Mouse (Mus musculus): ENCODE results near the gene Trmt10a. TPM values are rescaled to one million over a fixed set of nuclear protein-coding genes. Genes with fewer than 3 reads are reported as not detected.

The Trmt10a gene
- total RNA-seq (2014; fragmentation: Nextera tagmentation) (3.9 and 9.1 TPM in 2 replicates), total RNA-seq (2017) (11.0 and 20.0 TPM in 2 replicates)

DNA sequence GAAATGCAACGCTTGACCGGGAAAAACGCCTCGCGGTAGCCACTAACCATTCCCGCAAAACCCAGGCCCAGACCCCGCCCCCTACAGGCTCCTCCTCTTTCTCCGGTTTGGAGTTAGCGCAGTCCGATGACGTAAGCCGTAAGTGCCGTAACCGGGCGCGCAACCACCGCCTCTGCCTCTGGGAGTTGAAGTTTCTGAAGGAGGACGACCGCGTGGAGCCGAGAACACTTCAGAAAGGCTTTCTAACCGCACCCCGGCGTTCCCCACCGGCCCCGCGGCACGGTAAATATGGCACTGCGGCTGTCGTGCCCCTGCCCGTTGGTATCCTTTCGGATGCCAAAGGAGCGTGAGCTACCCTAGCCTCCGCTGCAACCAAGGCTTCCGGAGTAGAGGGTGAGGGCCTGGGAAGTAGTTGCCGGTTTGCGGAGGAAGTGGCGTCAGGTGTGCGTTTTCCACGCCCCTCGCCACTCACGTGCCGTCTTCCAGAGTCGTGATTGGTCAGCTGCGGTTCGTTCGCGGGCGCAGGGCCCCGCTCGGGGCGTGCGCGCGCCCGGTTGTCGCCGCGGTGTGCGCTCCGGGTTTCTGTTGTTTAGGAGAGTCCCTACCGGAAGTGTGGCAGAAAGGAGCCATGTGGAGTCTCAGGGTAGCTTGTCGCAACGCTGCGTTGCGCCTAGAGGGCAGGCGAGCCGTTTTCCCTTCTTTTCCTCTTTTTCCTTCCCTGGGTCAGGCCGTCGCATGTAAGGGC lies at the start of gene Trmt10a:
TSS of gene Trmt10a (plus strand) at position 134 of the 745 bp plus-strand sequence.
- ATAC-seq (replicated peaks; ENCODE audit: poor library complexity, severe bottlenecking) = peak; percentile 82

- ATAC-seq (replicated peaks; ENCODE audit: poor library complexity, severe bottlenecking) = no peak
Observed at GRCm38 (mm10) chr3:138095301-138095700, 47.9 kb upstream of the Trmt10a start.

- no peak for ATAC-seq (replicated peaks; ENCODE audit: poor library complexity, severe bottlenecking)
Observed at GRCm38 (mm10) chr3:138095718-138096117, 47.5 kb upstream of the Trmt10a start.

GRCm38 (mm10) chr3:138096263-138097028 lies 46.8 kb upstream of the Trmt10a start:
- ATAC-seq (replicated peaks; ENCODE audit: poor library complexity, severe bottlenecking) = no peak

DNA sequence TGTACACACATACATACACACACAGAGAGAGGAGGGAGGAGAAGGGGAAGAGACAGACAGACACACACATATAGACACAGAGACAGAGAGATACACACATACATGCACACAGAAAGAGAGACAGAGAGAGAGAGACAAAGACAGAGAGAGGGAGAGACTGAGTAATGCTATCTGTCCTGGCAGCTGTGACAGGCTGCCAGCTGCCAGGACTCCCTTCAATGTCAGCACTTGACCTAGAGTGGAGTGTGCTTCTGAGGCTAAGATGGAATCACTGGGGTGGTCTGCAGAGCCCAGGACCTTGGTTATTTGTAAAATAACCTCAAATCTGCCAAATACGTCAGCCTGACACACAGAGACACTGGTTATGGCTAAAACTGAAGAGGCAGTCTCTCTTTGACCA lies 45.5 kb upstream of the Trmt10a start:
- ATAC-seq (replicated peaks; ENCODE audit: poor library complexity, severe bottlenecking) = no peak

DNA sequence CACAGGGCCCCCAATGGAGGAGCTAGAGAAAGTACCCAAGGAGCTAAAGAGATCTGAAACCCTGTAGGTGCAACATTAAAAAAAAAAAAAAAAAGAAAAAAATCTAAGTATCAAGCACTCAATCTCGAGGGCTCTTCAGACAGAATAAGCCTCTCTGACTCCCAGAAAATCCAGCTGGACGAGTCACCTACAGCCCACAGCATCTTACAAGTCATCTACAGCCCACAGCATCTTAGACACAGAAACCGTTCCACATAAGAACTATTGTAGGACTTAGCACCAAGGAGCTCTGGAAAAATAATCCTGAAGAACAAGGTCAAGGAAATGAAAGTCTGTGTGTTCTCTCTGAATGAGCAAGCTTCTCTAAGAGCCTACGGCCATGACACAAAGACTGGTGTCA lies 41.3 kb upstream of the Trmt10a start:
- ATAC-seq (replicated peaks; ENCODE audit: poor library complexity, severe bottlenecking) = no peak

GRCm38 (mm10) chr3:138103690-138104089 lies 39.6 kb upstream of the Trmt10a start:
- no peak for ATAC-seq (replicated peaks; ENCODE audit: poor library complexity, severe bottlenecking)

- ATAC-seq (replicated peaks; ENCODE audit: poor library complexity, severe bottlenecking) = no peak
Observed at GRCm38 (mm10) chr3:138105056-138105455, 38.2 kb upstream of the Trmt10a start.

DNA sequence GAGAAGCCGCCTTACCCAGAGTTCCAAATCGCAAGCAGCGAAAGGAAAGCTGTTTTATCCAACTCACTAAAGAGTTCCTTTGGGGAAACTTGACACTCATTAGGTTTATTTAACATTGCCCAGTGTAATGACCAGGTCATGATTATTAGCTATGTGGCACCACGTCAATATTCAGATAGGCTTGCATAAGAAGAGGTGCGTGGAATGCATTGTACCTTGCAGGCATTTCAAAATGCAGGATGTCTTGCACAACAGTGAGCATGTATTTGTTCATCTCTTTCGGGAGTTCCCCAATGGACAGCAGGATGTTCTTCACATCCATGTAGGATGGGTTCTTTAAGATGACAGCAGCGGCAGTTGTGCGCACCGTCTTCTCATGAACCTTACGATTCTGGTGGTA lies 36.4 kb upstream of the Trmt10a start:
- ATAC-seq (replicated peaks; ENCODE audit: poor library complexity, severe bottlenecking) = peak; percentile 27; the same call in 1 of the 2 replicates

- no peak for ATAC-seq (replicated peaks; ENCODE audit: poor library complexity, severe bottlenecking)
Observed at GRCm38 (mm10) chr3:138110910-138111782, 32.1 kb upstream of the Trmt10a start.

DNA sequence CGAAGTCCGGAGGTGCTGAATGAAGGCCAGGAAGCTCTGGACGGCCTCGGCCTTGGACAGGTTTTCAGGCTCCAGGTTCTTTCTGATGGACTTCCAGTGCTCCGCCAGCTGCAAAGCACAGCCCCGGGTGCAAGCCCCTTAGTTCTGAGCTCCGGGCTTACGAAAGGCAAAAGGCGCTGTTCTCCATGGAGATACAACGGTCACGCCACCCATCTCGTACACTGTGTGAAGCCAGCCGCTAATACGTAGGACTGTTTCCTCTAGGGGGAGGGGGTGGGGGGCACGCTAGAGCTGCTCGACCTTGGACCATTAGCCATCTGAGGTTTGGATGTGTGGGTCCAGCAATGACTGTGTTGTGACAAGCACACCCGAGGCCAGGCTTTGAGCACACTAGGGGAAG lies 29.1 kb upstream of the Trmt10a start:
- ATAC-seq (replicated peaks; ENCODE audit: poor library complexity, severe bottlenecking) = no peak

GRCm38 (mm10) chr3:138116871-138117270 lies 26.4 kb upstream of the Trmt10a start:
- no peak for ATAC-seq (replicated peaks; ENCODE audit: poor library complexity, severe bottlenecking)

GRCm38 (mm10) chr3:138118392-138118791 lies 24.9 kb upstream of the Trmt10a start:
- no peak for ATAC-seq (replicated peaks; ENCODE audit: poor library complexity, severe bottlenecking)

- peak; percentile 52; the same call in 1 of the 2 replicates for ATAC-seq (replicated peaks; ENCODE audit: poor library complexity, severe bottlenecking)
Observed at GRCm38 (mm10) chr3:138118831-138119230, 24.4 kb upstream of the Trmt10a start.

DNA sequence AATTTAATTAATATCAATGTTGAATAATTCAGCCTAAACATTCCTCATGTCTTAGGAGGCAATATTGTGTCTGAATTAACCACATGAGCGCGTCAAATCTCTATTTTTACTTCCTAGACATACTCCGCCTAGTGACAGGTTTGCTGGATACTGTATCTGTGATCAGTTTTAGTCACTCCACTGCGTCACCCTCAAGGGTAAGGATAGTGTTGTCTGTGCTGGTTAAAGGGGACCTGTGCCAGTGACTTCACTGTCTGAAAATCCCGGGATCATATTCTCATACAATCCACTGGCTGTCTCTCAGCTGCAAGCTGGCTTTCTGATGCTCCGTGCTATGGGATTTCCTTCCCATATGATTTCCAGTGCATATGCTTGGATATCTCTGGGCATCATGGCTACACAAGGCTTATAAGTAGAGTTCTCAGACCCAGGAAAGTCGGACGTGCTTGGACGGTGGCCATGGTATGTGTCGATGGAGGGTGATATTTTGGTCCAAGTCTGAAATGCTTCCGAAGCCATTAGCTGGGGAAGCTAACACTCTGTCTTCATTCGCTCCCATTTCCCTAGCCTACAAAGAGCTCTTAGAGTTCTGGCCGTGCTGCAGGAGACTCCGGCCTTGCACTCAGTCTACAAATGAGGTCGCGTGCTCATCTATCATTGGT lies 23.7 kb upstream of the Trmt10a start:
- ATAC-seq (replicated peaks; ENCODE audit: poor library complexity, severe bottlenecking) = no peak

DNA sequence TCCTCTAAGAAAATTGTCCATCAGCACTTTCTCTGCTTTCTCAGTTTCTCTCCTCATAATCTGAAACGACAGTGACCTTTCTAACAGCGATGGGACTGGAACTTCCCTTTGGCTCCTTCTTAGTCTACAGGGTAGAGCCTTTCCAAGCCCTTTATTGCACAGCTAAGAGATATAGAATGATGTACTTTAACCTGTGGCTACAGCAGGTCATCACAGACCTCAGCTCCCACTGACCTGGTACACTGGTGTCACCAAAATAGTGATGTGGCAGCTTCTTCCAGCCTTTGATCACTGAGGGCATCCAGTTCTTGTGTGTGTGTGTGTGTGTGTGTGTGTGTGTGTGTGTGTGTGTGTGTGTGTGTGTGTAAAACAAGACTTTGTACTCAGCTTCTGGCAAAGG lies 21.8 kb upstream of the Trmt10a start:
- no peak for ATAC-seq (replicated peaks; ENCODE audit: poor library complexity, severe bottlenecking)

- ATAC-seq (replicated peaks; ENCODE audit: poor library complexity, severe bottlenecking) = no peak
Observed at GRCm38 (mm10) chr3:138123842-138124241, 19.4 kb upstream of the Trmt10a start.

GRCm38 (mm10) chr3:138129110-138129509 lies 14.1 kb upstream of the Trmt10a start:
- no peak for ATAC-seq (replicated peaks; ENCODE audit: poor library complexity, severe bottlenecking)

- no peak for ATAC-seq (replicated peaks; ENCODE audit: poor library complexity, severe bottlenecking)
Observed at GRCm38 (mm10) chr3:138130692-138131091, 12.6 kb upstream of the Trmt10a start.

DNA sequence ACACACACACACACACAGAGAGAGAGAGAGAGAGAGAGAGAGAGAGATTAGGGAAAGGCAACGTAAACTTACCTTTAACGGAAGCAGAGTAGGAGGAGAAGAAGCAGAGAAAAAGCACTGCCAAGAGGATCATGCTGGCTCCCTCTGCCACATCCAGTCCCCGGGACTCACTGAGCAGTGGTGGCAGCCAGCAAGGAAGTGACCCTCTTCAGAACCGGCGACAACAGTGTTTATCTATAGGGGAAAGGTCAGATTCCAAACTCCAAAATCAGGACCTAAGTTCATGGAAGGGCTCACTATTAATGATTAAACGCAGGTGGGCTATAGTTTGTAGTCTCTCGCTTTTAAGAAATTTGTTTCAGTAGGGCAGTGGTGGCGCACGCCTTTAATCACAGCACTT lies 12.1 kb upstream of the Trmt10a start:
- ATAC-seq (replicated peaks; ENCODE audit: poor library complexity, severe bottlenecking) = no peak
